Mouse (Mus musculus) neural tube, embryonic 15.5 days (tissue): ENCODE data around the gene Dag1. TPM values are rescaled to one million over a fixed set of nuclear protein-coding genes. Genes with fewer than 3 reads are reported as not detected.

ENCODE experiments used
- ATAC-seq: fragments of 200-750 bp; cut with Nextera tagmentation; 2 replicates; pipeline ENCODE4 v1.8.0; 2017; ENCODE audit warnings: mild to moderate bottlenecking, moderate TSS enrichment, moderate library complexity; ENCODE audit not compliant: low FRiP score
- H3K27ac ChIP-seq: fragments of 300-500 bp; sonication (generic); replicated peaks from 2 replicates; pipeline ENCODE4 v1.5.1; 2015; ENCODE audit warnings: mild to moderate bottlenecking, inconsistent platforms
- H3K27me3 ChIP-seq: fragments of 300-500 bp; sonication (generic); replicated peaks from 2 replicates; pipeline ENCODE4 v1.6.1; 2015; ENCODE audit warnings: inconsistent platforms
- H3K36me3 ChIP-seq: fragments of 300-500 bp; sonication (generic); 2 replicates; pipeline ENCODE4 v1.6.1; 2015; ENCODE audit warnings: inconsistent platforms
- H3K4me1 ChIP-seq: fragments of 300-500 bp; sonication (generic); 2 replicates; pipeline ENCODE4 v1.6.1; 2015; ENCODE audit warnings: inconsistent platforms
- H3K4me2 ChIP-seq: fragments of 300-500 bp; sonication (generic); 2 replicates; pipeline ENCODE4 v1.6.1; 2015; ENCODE audit warnings: inconsistent platforms, mild to moderate bottlenecking, moderate library complexity
- H3K4me3 ChIP-seq: fragments of 300-500 bp; sonication (generic); replicated peaks from 2 replicates; pipeline ENCODE4 v1.5.1; 2015; ENCODE audit warnings: mild to moderate bottlenecking, inconsistent platforms
- H3K9ac ChIP-seq: fragments of 300-500 bp; sonication (generic); replicated peaks from 2 replicates; pipeline ENCODE4 v1.6.1; 2015; ENCODE audit warnings: mild to moderate bottlenecking, inconsistent platforms
- H3K9me3 ChIP-seq: fragments of 300-500 bp; sonication (generic); replicated peaks from 2 replicates; pipeline ENCODE4 v1.6.1; 2016; ENCODE audit warnings: inconsistent platforms
- WGBS: fragments of 180-500 bp; shearing (Covaris S2); methylation state at CpG from one replicate; pipeline ENCODE4 v1.1.7; 2015; ENCODE audit warnings: mixed read lengths; 5-methylcytosine and 5-hydroxymethylcytosine counted together
- polyA plus RNA-seq: library from polyadenylated mRNA; unstranded; fragments of >200 nt; fragmentation: Nextera tagmentation; extraction: Ambion mirVana; gene quantifications from 2 replicates; pipeline ENCODE4 v1.2.1, GENCODE M21; 2015

The Dag1 gene
- polyA plus RNA-seq, 1 experiment from 2014 or later, result 64.0 TPM

- Histone ChIP-seq H3K4me3 (no peak overlapping the region), H3K27ac (no peak overlapping the region), H3K27me3 (no peaks in the 10 kb centered on the region), H3K4me1 (peaks cover 32% of the 10 kb centered on the region), H3K9me3 (no peaks in the 10 kb centered on the region), H3K36me3 (no peaks in the 10 kb centered on the region), H3K4me2 (no peak overlapping the region), H3K9ac (no peak overlapping the region)
- no peak for ATAC-seq
- WGBS, result 72% methylated on average over 19 of the region's 19 CpGs
Observed at GRCm38 (mm10) chr9:108175116-108175838, 88.5 kb downstream of the Dag1 start.

GRCm38 (mm10) chr9:108172777-108173350 lies 90.9 kb downstream of the Dag1 start:
- Histone ChIP-seq H3K27ac (no peak overlapping the region), H3K4me3 (no peak overlapping the region), H3K9me3 (no peaks in the 10 kb centered on the region), H3K4me2 (no peak overlapping the region), H3K4me1 (peaks cover 21% of the 10 kb centered on the region), H3K27me3 (no peaks in the 10 kb centered on the region), H3K9ac (no peak overlapping the region), H3K36me3 (no peaks in the 10 kb centered on the region)
- 73% methylated on average over 5 of the region's 5 CpGs for WGBS
- ATAC-seq, result no peak; the same call in 1 of the 2 replicates

GRCm38 (mm10) chr9:108169751-108170150 lies 94.0 kb downstream of the Dag1 start:
- Histone ChIP-seq H3K36me3 (no peaks in the 10 kb centered on the region), H3K9me3 (no peaks in the 10 kb centered on the region), H3K27me3 (no peaks in the 10 kb centered on the region), H3K4me1 (peaks cover 14% of the 10 kb centered on the region; the same call in 1 of the 2 replicates), H3K27ac (no peak overlapping the region), H3K4me3 (no peak overlapping the region), H3K4me2 (no peak overlapping the region), H3K9ac (no peak overlapping the region)
- 81% methylated on average over 10 of the region's 10 CpGs for WGBS
- no peak for ATAC-seq

- Histone ChIP-seq H3K27ac (no peak overlapping the region), H3K27me3 (no peaks in the 10 kb centered on the region), H3K9me3 (no peaks in the 10 kb centered on the region), H3K4me3 (no peak overlapping the region), H3K36me3 (no peaks in the 10 kb centered on the region), H3K9ac (no peak overlapping the region), H3K4me1 (peaks cover 3% of the 10 kb centered on the region; the same call in 1 of the 2 replicates), H3K4me2 (no peak overlapping the region)
- ATAC-seq, result no peak
- WGBS, result 47% methylated on average over 8 of the region's 8 CpGs
Observed at GRCm38 (mm10) chr9:108165143-108165542, 98.6 kb downstream of the Dag1 start.

DNA sequence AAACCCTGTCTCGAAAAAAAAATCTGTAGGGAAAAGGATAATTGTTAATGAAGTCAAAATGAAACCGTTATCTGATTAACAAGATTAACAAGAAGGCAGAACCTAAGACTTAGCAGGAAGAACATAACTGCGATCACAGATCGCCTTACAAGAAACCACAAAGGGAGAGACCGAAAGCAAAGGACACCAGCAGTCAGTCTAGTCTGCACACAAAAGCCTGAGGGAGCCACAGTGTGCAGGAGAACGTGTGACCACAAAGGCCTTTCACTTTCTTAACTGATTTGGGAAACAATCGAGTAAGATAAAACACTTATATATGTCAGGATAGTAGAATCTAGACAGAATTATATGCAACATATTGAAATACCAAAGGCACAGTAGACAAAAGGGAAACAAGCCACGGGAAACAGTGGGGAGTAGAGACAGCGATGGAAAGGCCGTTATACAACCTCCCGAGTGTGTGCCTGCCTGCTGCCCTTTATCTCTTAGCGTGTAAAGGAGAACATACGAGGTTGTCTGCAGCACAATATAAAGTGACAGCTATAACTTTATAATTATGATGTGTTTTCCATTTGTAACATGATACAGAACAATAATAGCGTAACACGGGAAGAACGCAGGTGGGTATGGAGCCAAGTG lies 100.0 kb downstream of the Dag1 start:
- no peak for ATAC-seq
- Histone ChIP-seq H3K27ac (no peak overlapping the region), H3K36me3 (no peaks in the 10 kb centered on the region), H3K27me3 (no peaks in the 10 kb centered on the region), H3K9me3 (no peaks in the 10 kb centered on the region), H3K4me3 (no peak overlapping the region), H3K9ac (no peak overlapping the region), H3K4me2 (no peak overlapping the region), H3K4me1 (0 out of 2 replicates have a peak, but pooled peaks cover 3% of the 10 kb centered on the region)
- WGBS, result 68% methylated on average over 16 of the region's 16 CpGs

DNA sequence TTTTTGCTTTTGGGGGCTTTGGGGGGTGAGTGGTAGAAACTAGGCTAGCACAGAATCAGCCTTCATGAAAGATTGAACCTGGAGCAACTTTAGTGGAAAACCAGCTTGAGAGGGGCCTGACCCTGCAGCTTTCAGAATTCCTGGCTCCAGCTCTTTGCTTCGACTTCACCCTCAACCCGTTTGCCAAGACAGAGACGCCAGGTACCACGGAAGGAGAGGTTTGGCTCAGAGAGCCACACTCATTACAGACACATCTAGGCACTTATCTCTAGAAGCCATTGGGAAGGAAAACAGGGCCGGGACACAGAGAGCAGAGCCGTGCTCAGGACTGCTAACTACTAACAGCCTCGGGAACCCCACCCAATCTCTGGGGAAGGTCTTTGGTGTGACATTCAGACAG lies 105.9 kb downstream of the Dag1 start:
- Histone ChIP-seq H3K27ac (no peak overlapping the region), H3K36me3 (no peaks in the 10 kb centered on the region), H3K4me1 (no peaks in the 10 kb centered on the region), H3K9me3 (no peaks in the 10 kb centered on the region), H3K27me3 (no peaks in the 10 kb centered on the region), H3K4me2 (no peak overlapping the region), H3K4me3 (no peak overlapping the region), H3K9ac (no peak overlapping the region)
- 78% methylated on average over 7 of the region's 7 CpGs for WGBS
- no peak for ATAC-seq

GRCm38 (mm10) chr9:108157451-108157850 lies 106.3 kb downstream of the Dag1 start:
- Histone ChIP-seq H3K4me3 (no peak overlapping the region), H3K36me3 (no peaks in the 10 kb centered on the region), H3K9me3 (no peaks in the 10 kb centered on the region), H3K27me3 (no peaks in the 10 kb centered on the region), H3K4me1 (no peaks in the 10 kb centered on the region), H3K4me2 (no peak overlapping the region), H3K27ac (no peak overlapping the region), H3K9ac (no peak overlapping the region)
- ATAC-seq, result no peak
- WGBS, result 85% methylated on average over 6 of the region's 6 CpGs

- ATAC-seq, result no peak
- Histone ChIP-seq H3K9ac (no peak overlapping the region), H3K36me3 (0 out of 2 replicates have a peak, but pooled peaks cover 3% of the 10 kb centered on the region), H3K4me3 (no peak overlapping the region), H3K4me1 (no peaks in the 10 kb centered on the region), H3K27me3 (no peaks in the 10 kb centered on the region), H3K4me2 (no peak overlapping the region), H3K27ac (no peak overlapping the region), H3K9me3 (no peaks in the 10 kb centered on the region)
- 91% methylated on average over 5 of the region's 5 CpGs for WGBS
Observed at GRCm38 (mm10) chr9:108156786-108157185, 107.0 kb downstream of the Dag1 start.

DNA sequence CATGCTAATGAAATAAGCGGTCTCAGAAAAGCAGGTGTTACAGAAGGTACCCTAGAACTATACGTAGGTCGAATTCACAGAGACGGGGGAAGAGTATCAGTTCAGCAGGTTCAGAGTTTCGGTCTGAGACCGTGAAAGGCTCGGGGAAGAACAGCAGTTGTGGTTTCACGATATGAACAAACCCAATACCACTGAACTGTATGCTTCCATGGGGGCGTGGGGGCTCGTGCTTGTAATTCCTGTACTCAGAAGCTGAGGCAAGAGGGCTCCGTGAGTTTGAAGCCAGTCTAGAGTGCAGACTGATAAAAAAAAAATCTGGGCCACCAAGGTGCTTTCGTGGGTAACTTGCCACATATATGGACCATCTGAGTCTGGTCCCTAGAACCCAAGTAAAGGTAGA lies 108.9 kb downstream of the Dag1 start:
- Histone ChIP-seq H3K4me3 (no peak overlapping the region), H3K9ac (no peak overlapping the region), H3K9me3 (no peaks in the 10 kb centered on the region), H3K27ac (no peak overlapping the region), H3K36me3 (0 out of 2 replicates have a peak, but pooled peaks cover 7% of the 10 kb centered on the region), H3K4me1 (no peaks in the 10 kb centered on the region), H3K27me3 (no peaks in the 10 kb centered on the region), H3K4me2 (no peak overlapping the region)
- ATAC-seq, result no peak
- 92% methylated on average over 12 of the region's 12 CpGs for WGBS

Other genes starting within 250 kb of the Dag1 start
- 22.0 and 28.9 TPM in 2 replicates for gene Gmppb, start 214.7 kb downstream of the Dag1 start, polyA plus RNA-seq
- 2.2 and 2.8 TPM in 2 replicates for gene Amigo3, start 210.8 kb downstream of the Dag1 start, polyA plus RNA-seq
- gene Mst1, start 183.5 kb downstream of the Dag1 start, polyA plus RNA-seq, result 0.50 TPM in 1 of 2 replicates, not detected in the other
- 44.3 and 51.6 TPM in 2 replicates for gene Rnf123, start 180.6 kb downstream of the Dag1 start, polyA plus RNA-seq
- 52.3 and 53.5 TPM in 2 replicates for gene Apeh, start 169.4 kb downstream of the Dag1 start, polyA plus RNA-seq
- 8.8 and 9.7 TPM in 2 replicates for gene Bsn, start 73.6 kb downstream of the Dag1 start, polyA plus RNA-seq
- gene Nicn1, start 26.5 kb upstream of the Dag1 start, polyA plus RNA-seq, result 117 and 136 TPM in 2 replicates
- 24.2 and 30.5 TPM in 2 replicates for gene Amt, start 32.9 kb upstream of the Dag1 start, polyA plus RNA-seq
- 261 and 304 TPM in 2 replicates for gene Rhoa, start 42.2 kb upstream of the Dag1 start, polyA plus RNA-seq
- 49.2 and 52.0 TPM in 2 replicates for gene Tcta, start 42.2 kb upstream of the Dag1 start, polyA plus RNA-seq
- 460 and 559 TPM in 2 replicates for gene Gpx1, start 74.9 kb upstream of the Dag1 start, polyA plus RNA-seq
- 110 and 111 TPM in 2 replicates for gene Usp4, start 83.9 kb upstream of the Dag1 start, polyA plus RNA-seq
- gene 1700102P08Rik, start 128.8 kb upstream of the Dag1 start, polyA plus RNA-seq, result 1.1 and 1.3 TPM in 2 replicates
- 1.3 and 1.7 TPM in 2 replicates for gene Ccdc36, start 164.5 kb upstream of the Dag1 start, polyA plus RNA-seq
- gene BC048562, start 172.5 kb upstream of the Dag1 start, polyA plus RNA-seq, result not detected in 2 replicates
- gene Ccdc71, start 196.6 kb upstream of the Dag1 start, polyA plus RNA-seq, result 53.7 and 64.4 TPM in 2 replicates
- 58.4 and 59.8 TPM in 2 replicates for gene Klhdc8b, start 197.6 kb upstream of the Dag1 start, polyA plus RNA-seq
- gene Lamb2, start 215.8 kb upstream of the Dag1 start, polyA plus RNA-seq, result 17.5 and 18.8 TPM in 2 replicates
- 66.1 and 68.0 TPM in 2 replicates for gene Usp19, start 226.6 kb upstream of the Dag1 start, polyA plus RNA-seq
- 58.1 and 78.1 TPM in 2 replicates for gene Qars, start 243.7 kb upstream of the Dag1 start, polyA plus RNA-seq